Mouse (Mus musculus) embryonic fibroblast, embryonic 13.5 days (primary cell): ENCODE data around the gene Heatr4.

Experiments
- CTCF ChIP-seq: IDR thresholded peaks from 2 replicates; pipeline ENCODE4 v1.5.1; 2011; ENCODE audit warnings: mild to moderate bottlenecking, control low read depth, low read length, moderate library complexity, borderline replicate concordance; ENCODE audit not compliant: insufficient read depth
- POLR2A ChIP-seq: IDR thresholded peaks from 2 replicates; pipeline ENCODE4 v1.6.1; 2011; ENCODE audit warnings: low read depth, mild to moderate bottlenecking, control low read depth, low read length, moderate library complexity

GRCm38 (mm10) chr12:83940031-83940430, 44.6 kb downstream of the Heatr4 start:
- no peak for TF ChIP-seq POLR2A
- TF ChIP-seq CTCF: no peak
